In the genomic region with DNA sequence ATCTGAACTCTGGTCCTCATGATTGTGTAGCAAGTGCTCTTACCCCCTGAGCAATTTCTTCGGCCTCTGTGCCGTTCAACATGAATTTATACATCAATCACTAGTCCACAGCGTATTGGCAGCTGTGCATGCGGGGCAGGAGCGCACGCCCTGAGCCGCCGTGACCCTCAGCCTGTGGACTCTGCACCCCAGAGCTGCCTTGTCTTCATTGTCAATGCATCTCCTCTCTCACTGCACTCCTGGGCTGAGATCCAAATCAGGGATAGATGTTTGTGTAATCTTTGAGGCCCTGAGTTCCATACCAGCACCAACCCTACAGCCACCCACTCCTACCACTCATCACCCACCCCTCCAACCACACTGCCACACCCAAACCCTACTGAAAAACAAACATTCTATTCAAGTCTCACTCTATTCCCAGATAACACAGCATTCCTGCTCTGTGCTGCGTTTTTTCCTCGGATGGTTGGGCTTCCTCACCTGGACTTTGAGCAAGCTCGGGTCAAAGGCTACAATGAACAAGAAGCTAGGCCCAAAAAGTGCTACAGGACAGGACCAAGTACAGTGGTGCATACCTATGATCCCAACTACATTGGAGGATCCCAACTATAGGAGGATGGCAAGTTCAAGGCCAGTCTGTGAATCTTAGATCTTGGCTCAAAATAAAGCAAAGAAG, we compare ENCODE assay signal across 23 mouse cellular contexts. TPM values are rescaled to one million over a fixed set of nuclear protein-coding genes. Genes with fewer than 3 reads are reported as not detected.
DNase-seq lines count a peak whose midpoint lies in the region; ATAC-seq and TF ChIP-seq lines count a peak whose summit lies in the region.
"Had no signal": no experiment of that assay in that cellular context is flagged by ENCODE, and none has a peak within 500 bp of the region (broad histone marks: within the 10 kb centered on the region; RNA-seq: fewer than 3 reads in every experiment).

No protein-coding gene starts in this region.

- no peaks in the 10 kb centered on the region for H3K9me3 ChIP-seq in liver, embryonic 13.5 days (replicated peaks)
- H3K9me3 ChIP-seq in liver, embryonic 11.5 days (ENCODE audit: control insufficient read depth, low read length) = no peaks in the 10 kb centered on the region
- H3K9me3 ChIP-seq in intestine, embryonic 15.5 days = no peaks in the 10 kb centered on the region
- no peaks in the 10 kb centered on the region for H3K9me3 ChIP-seq in liver, postnatal 0 days (ENCODE audit: low read length)
- H3K9me3 ChIP-seq: embryonic facial prominence, embryonic 12.5 days; forebrain, embryonic 12.5 days; heart, embryonic 10.5 days; limb, embryonic 13.5 days had no signal

- TF ChIP-seq EP300 in liver, postnatal 0 days (IDR thresholded peaks at IDR 0.05; ENCODE audit: low read depth) = no peak

- 83% methylated on average over 11 of the region's 11 CpGs for WGBS in liver, embryonic 13.5 days (ENCODE audit: insufficient replicate concordance)
- WGBS in liver, embryonic 11.5 days = 90% methylated on average over 11 of the region's 11 CpGs
- WGBS in intestine, embryonic 15.5 days = 74% methylated on average over 11 of the region's 11 CpGs
- WGBS in liver, postnatal 0 days (ENCODE audit: insufficient replicate concordance) = 68% methylated on average over 11 of the region's 11 CpGs

- no peaks in the 10 kb centered on the region for H3K4me1 ChIP-seq in liver, embryonic 13.5 days (replicated peaks)
- no peaks in the 10 kb centered on the region for H3K4me1 ChIP-seq in liver, embryonic 11.5 days (replicated peaks; ENCODE audit: control insufficient read depth, insufficient read depth, low read length)
- H3K4me1 ChIP-seq in intestine, embryonic 15.5 days (replicated peaks) = no peaks in the 10 kb centered on the region
- no peaks in the 10 kb centered on the region for H3K4me1 ChIP-seq in liver, postnatal 0 days (ENCODE audit: insufficient read depth)
- H3K4me1 ChIP-seq: embryonic facial prominence, embryonic 12.5 days; forebrain, embryonic 12.5 days; heart, embryonic 10.5 days; limb, embryonic 13.5 days had no signal

- DNase-seq in liver, embryonic 13.5 days = no peak
- no peak for DNase-seq in liver, embryonic 11.5 days (ENCODE audit: low spot score)
- peak; percentile 75 for DNase-seq in kidney, adult 9 months
- DNase-seq in liver, postnatal 0 days = no peak
- no peak for DNase-seq in heart, adult 9 months (ENCODE audit: low spot score in 2 of 2)
- DNase-seq: cerebellum, adult 11-12 months; cerebellum, postnatal 14 days; gastrocnemius, adult 2 months; heart, postnatal 4 days; layer of hippocampus, adult 9-11 months; lung, embryonic 14.5 days; lung, postnatal 36 days; thymus, adult 2 months had no signal

- no peak overlapping the region for H3K27ac ChIP-seq in liver, embryonic 13.5 days
- no peak overlapping the region for H3K27ac ChIP-seq in liver, embryonic 11.5 days (ENCODE audit: low read depth, low read length)
- 0 out of 2 replicates have a peak overlapping the region, but pooled peaks have one; percentile 27 for H3K27ac ChIP-seq in intestine, embryonic 15.5 days
- no peak overlapping the region for H3K27ac ChIP-seq in liver, postnatal 0 days (ENCODE audit: low read depth)
- H3K27ac ChIP-seq: embryonic facial prominence, embryonic 12.5 days; forebrain, embryonic 12.5 days; gastrocnemius, adult 2 months; heart, embryonic 10.5 days; hindbrain, embryonic 14.5 days; kidney, postnatal 0 days; limb, embryonic 13.5 days had no signal

- H3K36me3 ChIP-seq in liver, embryonic 13.5 days = peaks cover 84% of the 10 kb centered on the region
- H3K36me3 ChIP-seq in liver, embryonic 11.5 days (ENCODE audit: control insufficient read depth, insufficient read depth, low read length) = peaks cover 51% of the 10 kb centered on the region
- H3K36me3 ChIP-seq in intestine, embryonic 15.5 days = peaks cover 43% of the 10 kb centered on the region
- H3K36me3 ChIP-seq in liver, postnatal 0 days (replicated peaks; ENCODE audit: insufficient read depth, low read length) = peaks cover 75% of the 10 kb centered on the region

- ATAC-seq in liver, embryonic 13.5 days (ENCODE audit: low read depth) = peak; percentile 43; the same call in 1 of the 2 replicates
- ATAC-seq in liver, embryonic 11.5 days (replicated peaks; ENCODE audit: low FRiP score) = no peak
- peak; percentile 92 for ATAC-seq in intestine, embryonic 15.5 days
- ATAC-seq in liver, postnatal 0 days = peak; percentile 27; the same call in 1 of the 2 replicates
- no peak for ATAC-seq in inflammation-experienced regulatory T-cells, adult 6 months
- ATAC-seq: activated CD4-positive, CD25-positive, alpha-beta regulatory T cell, adult 4 months; midbrain, embryonic 16.5 days had no signal

- TF ChIP-seq CTCF in liver, postnatal 0 days (IDR thresholded peaks at IDR 0.05; ENCODE audit: low read depth) = no peak

- no peak overlapping the region for H3K4me3 ChIP-seq in liver, embryonic 13.5 days (replicated peaks)
- no peak overlapping the region for H3K4me3 ChIP-seq in liver, embryonic 11.5 days (ENCODE audit: low read depth, low read length)
- H3K4me3 ChIP-seq in intestine, embryonic 15.5 days (replicated peaks) = no peak overlapping the region
- H3K4me3 ChIP-seq in liver, postnatal 0 days (ENCODE audit: low read depth, low read length) = no peak overlapping the region
- H3K4me3 ChIP-seq: embryonic facial prominence, embryonic 12.5 days; forebrain, embryonic 12.5 days; gastrocnemius, adult 2 months; heart, embryonic 10.5 days; limb, embryonic 13.5 days had no signal

- no peak overlapping the region for H3K9ac ChIP-seq in liver, embryonic 13.5 days
- H3K9ac ChIP-seq in liver, embryonic 11.5 days (ENCODE audit: low read depth, low read length) = no peak overlapping the region
- no peak overlapping the region for H3K9ac ChIP-seq in intestine, embryonic 15.5 days
- H3K9ac ChIP-seq in liver, postnatal 0 days (replicated peaks) = no peak overlapping the region
- H3K9ac ChIP-seq: embryonic facial prominence, embryonic 12.5 days; forebrain, embryonic 12.5 days; hindbrain, embryonic 14.5 days; limb, embryonic 13.5 days; lung, embryonic 14.5 days had no signal

- H3K4me2 ChIP-seq in liver, embryonic 13.5 days = no peak overlapping the region
- H3K4me2 ChIP-seq in liver, embryonic 11.5 days = no peak overlapping the region
- H3K4me2 ChIP-seq in intestine, embryonic 15.5 days (replicated peaks) = no peak overlapping the region
- no peak overlapping the region for H3K4me2 ChIP-seq in liver, postnatal 0 days (ENCODE audit: low read depth, low read length)
- H3K4me2 ChIP-seq: embryonic facial prominence, embryonic 12.5 days; forebrain, embryonic 12.5 days; hindbrain, embryonic 14.5 days; limb, embryonic 13.5 days; lung, embryonic 14.5 days had no signal

- H3K27me3 ChIP-seq in liver, embryonic 13.5 days = no peaks in the 10 kb centered on the region
- no peaks in the 10 kb centered on the region for H3K27me3 ChIP-seq in liver, embryonic 11.5 days (replicated peaks; ENCODE audit: control insufficient read depth, insufficient read depth, low read length)
- no peaks in the 10 kb centered on the region for H3K27me3 ChIP-seq in intestine, embryonic 15.5 days (replicated peaks)
- H3K27me3 ChIP-seq in liver, postnatal 0 days (ENCODE audit: insufficient read depth, low read length) = no peaks in the 10 kb centered on the region
- H3K27me3 ChIP-seq: embryonic facial prominence, embryonic 12.5 days; forebrain, embryonic 12.5 days; limb, embryonic 13.5 days had no signal

RNA-seq across cellular contexts. Expression of gene Nrde2, which starts 16.5 kb away (rescaled TPM):
- 6.4 and 8.0 TPM in 2 replicates for polyA plus RNA-seq in liver, embryonic 13.5 days (2015; fragmentation: Nextera tagmentation; extraction: Ambion mirVana)
- polyA plus RNA-seq in liver, embryonic 11.5 days (2014; fragmentation: Nextera tagmentation; extraction: Ambion mirVana) = 14.0 and 14.3 TPM in 2 replicates
- polyA plus RNA-seq in intestine, embryonic 15.5 days (2015; fragmentation: Nextera tagmentation; extraction: Ambion mirVana) = 10.2 and 12.1 TPM in 2 replicates
- polyA plus RNA-seq in liver, postnatal 0 days (2015; fragmentation: Nextera tagmentation; extraction: Ambion mirVana) = 3.5 and 4.7 TPM in 2 replicates
- 10 to 100 TPM; 10.8 to 17.9 (median 15.0) TPM for polyA plus RNA-seq in inflammation-experienced regulatory T-cells, adult 6 months (2017; shearing (Covaris generic))

RNA-seq across cellular contexts. Expression of gene Psmc1, which starts 33.0 kb away (rescaled TPM):
- 193 and 221 TPM in 2 replicates for polyA plus RNA-seq in liver, embryonic 13.5 days (2015; fragmentation: Nextera tagmentation; extraction: Ambion mirVana)
- 324 and 347 TPM in 2 replicates for polyA plus RNA-seq in liver, embryonic 11.5 days (2014; fragmentation: Nextera tagmentation; extraction: Ambion mirVana)
- polyA plus RNA-seq in intestine, embryonic 15.5 days (2015; fragmentation: Nextera tagmentation; extraction: Ambion mirVana) = 228 and 235 TPM in 2 replicates
- polyA plus RNA-seq in liver, postnatal 0 days (2015; fragmentation: Nextera tagmentation; extraction: Ambion mirVana) = 117 and 118 TPM in 2 replicates
- polyA plus RNA-seq in inflammation-experienced regulatory T-cells, adult 6 months (2017; shearing (Covaris generic)) = 100 to 1,000 TPM; 213 to 288 (median 228) TPM

RNA-seq across cellular contexts. Expression of gene Calm1, which starts 56.2 kb away (rescaled TPM):
- 699 and 762 TPM in 2 replicates for polyA plus RNA-seq in liver, embryonic 13.5 days (2015; fragmentation: Nextera tagmentation; extraction: Ambion mirVana)
- 957 and 975 TPM in 2 replicates for polyA plus RNA-seq in liver, embryonic 11.5 days (2014; fragmentation: Nextera tagmentation; extraction: Ambion mirVana)
- 2,249 and 2,526 TPM in 2 replicates for polyA plus RNA-seq in intestine, embryonic 15.5 days (2015; fragmentation: Nextera tagmentation; extraction: Ambion mirVana)
- polyA plus RNA-seq in liver, postnatal 0 days (2015; fragmentation: Nextera tagmentation; extraction: Ambion mirVana) = 454 and 482 TPM in 2 replicates
- polyA plus RNA-seq in inflammation-experienced regulatory T-cells, adult 6 months (2017; shearing (Covaris generic)) = 1,000 to 10,000 TPM; 1,310 to 3,387 (median 2,012) TPM

Comparison
In these comparisons a context has a peak if more than half of its experiments do, and no peak if none do; other contexts are left out.
1. ATAC-seq: peak in liver, embryonic 13.5 days (single experiment), intestine, embryonic 15.5 days (single experiment) and liver, postnatal 0 days (single experiment); none in liver, embryonic 11.5 days (single experiment) and inflammation-experienced regulatory T-cells, adult 6 months (single experiment).